Mouse (Mus musculus) heart, postnatal 0 days (tissue): Measurements from ENCODE around the gene Cd2ap.

ENCODE experiments used
- CTCF ChIP-seq: IDR thresholded peaks from 2 replicates; pipeline ENCODE4 v1.5.1; 2016; ENCODE audit warnings: antibody characterized with exemption, control low read depth, low read depth
- EP300 ChIP-seq: IDR thresholded peaks from 2 replicates; pipeline ENCODE4 v1.6.1; 2016; ENCODE audit warnings: antibody characterized with exemption, low read depth

GRCm38 (mm10) chr17:42910476-42910875, 34.0 kb upstream of the Cd2ap start:
- TF ChIP-seq EP300 = no peak
- TF ChIP-seq CTCF = no peak
